Mouse (Mus musculus): ENCODE data around the gene Scnn1g.

The Scnn1g gene

DNA sequence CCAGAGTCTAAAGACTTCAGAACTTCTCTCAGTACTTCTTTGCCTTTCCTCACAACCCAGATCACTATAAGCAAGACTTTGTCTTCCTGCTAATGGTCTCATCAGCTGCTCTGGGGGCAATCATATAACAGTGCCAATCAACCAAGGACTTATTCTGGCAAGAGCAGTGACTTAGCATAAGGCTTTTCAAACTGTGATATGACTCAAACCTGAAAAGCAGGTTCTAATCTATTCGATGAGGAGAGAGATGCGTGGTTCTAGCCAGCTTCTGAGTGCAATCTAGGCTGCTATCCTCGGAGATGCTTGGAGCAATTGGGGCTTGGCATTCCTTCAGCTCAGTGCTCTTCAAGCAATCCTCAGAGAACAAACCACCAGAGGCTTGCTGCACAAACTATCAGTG lies 44.7 kb downstream of the Scnn1g start:
- no peak for DNase-seq

DNA sequence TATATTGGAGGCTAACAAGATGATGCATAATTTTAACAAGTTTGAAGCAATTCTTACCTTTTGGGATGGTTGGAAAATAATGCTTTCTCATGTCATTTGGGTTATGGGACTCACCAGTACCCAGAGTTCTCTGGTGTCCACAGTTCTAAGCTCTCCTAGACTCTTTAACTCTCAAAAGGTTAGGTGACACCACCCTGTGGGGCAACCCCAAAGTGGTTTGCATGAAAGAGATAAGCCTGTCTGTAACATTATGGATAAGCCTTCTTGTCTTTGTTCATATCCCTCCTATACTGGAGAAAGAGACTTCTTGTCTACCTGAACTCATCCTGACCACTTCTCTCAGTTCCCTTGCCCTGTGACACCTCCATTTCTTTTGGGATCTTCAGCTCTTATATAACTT lies 45.1 kb downstream of the Scnn1g start:
- DNase-seq: no peak

GRCm38 (mm10) chr7:121782188-121782909 lies 48.1 kb downstream of the Scnn1g start:
- no peak for DNase-seq

DNA sequence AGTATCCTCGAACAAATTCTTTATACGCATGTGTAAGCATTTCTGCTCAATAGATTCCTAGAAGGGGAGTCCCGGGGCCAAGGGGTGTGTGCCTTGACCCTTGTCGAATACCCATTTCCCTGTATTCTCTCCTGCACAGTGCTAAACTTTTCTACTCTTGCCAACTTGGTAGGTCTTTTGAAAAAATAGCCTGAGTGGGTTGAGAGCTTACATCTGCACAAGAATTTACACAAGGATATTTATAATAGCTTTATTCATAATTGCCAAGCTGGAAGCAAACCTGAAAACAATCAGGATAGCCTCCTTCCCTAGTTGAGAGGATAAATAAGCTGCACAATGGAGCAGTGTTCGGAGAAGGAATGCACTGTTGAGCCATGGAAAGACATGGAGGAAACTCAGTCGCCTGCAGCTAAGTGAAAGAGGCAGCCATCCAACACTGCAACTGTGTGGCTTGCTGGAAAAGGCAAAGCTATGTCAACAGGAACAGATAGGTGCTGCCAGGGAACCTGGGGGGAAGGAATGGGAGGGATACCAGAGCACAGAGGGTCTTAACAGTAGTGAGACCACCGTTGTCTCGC lies 51.5 kb downstream of the Scnn1g start:
- DNase-seq: no peak

GRCm38 (mm10) chr7:121797781-121798180 lies 63.5 kb downstream of the Scnn1g start:
- no peak for DNase-seq

DNA sequence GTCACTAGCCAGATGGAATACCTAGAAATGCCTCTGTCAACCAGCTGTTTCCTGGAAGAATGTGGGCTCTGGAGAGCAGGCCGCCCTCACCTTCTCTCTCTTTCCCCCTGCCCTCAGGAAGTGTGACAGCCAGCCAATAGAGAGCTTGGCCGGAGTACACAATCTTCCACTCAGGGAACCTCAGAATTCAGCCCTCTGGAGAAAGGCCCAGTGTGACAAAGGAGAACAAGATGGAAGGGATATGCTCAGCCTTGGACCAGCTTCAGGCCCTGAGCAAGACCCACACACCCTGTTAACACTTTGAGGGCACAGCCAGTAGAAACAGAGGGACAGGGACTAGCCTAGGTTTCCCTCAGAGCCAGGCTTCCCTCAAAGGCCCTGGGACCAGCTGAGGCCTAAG lies 68.2 kb downstream of the Scnn1g start:
- DNase-seq: no peak

- DNase-seq: no peak
Measured at GRCm38 (mm10) chr7:121803011-121803410, 68.7 kb downstream of the Scnn1g start.

- DNase-seq: no peak
Measured at GRCm38 (mm10) chr7:121805811-121806496, 71.7 kb downstream of the Scnn1g start.

DNA sequence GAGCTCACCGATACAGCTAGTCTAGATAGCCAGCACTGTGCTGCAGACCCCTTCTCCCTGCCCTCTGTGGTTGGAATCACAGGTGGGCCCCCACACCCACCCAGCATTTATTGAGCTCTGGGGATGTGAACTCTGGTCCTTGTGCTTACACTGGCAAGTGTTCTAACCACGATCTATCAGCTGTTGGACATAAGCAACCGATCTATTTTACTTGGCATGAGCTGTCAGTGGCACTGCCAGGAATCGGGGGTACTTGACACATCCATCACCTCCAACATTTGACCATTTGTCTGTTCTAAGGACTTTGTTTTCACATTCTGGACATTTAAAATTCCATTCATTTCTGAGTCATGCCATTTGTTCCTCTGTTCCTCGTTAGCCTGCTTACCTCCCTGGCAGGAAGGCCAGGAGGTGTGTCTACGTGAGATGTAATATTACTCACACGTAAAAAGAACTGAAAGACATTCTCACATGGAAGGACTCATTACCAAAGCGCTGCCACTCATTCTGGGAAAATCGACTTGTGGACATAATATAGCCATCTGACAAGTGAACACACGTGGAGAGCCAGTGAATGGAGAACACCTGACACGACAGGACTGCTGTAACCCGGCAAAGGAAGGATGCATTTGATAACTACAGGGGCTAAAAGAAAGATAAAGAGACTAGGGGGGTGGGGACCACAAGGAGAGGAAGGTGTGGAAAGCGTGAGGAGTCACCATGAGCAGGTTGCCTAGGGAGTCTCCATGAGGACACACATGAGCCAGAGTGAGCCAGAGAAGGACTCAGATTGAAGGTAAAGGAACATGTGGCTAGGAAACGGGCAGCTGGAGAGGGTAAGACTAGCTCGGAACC lies 73.7 kb downstream of the Scnn1g start:
- DNase-seq: no peak

All from thymus, postnatal 14 days (tissue).